Mouse (Mus musculus): ENCODE results near the gene Rchy1.

- no peak for TF ChIP-seq CTCF (IDR thresholded peaks at IDR 0.05; ENCODE audit: low read depth)
- TF ChIP-seq EP300 (optimal IDR thresholded peaks at IDR 0.05): no peak
These were observed 31.7 kb upstream of the Rchy1 start for GRCm38 (mm10) chr5:91994546-91994945.

Measured in stomach, postnatal 0 days (tissue).